Mouse (Mus musculus): Measurements from ENCODE around the gene Gm11549.

Gene Gm11549

DNA sequence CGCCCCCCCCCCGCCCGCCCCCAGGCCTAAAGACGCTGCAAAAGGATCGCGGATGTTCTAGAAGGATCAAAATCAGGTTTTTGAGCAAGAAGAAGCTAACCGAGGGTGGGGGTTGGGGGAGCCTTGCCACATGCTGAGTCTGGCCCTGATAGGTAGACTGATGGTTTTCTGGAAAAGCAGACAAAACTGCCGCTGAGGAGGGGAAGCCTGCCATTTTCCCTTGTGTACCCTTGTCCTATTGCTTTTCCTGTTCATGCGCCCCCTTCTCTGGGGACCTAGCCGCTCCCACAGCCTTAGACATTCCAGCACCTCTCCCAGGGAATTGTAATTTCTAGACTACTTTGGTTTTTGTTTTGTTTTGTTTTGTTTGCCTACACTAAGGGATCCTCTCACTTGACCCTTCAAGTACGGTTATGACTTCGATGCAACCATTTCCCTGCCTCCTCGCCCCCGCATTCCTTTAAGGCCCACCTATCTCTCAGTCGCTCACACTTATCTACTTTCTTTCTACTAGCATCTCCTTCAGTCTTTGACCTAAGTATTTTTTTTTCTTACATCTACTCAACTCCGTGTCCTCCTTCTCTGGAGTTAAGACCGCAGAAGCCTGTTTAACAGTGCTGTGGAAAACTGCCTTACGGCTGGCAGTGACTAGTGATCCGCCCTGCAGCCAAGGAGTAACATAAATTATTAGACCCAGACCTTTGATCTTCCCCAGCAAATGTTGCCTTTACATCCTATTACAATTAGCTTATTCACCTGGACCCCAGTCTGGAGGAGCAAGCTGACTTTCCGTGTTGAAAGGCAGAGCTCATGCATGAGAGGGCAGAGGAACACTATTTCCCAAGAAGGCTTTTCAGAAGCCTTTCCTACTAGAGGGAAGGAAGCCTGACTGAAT lies 45.1 kb downstream of the Gm11549 start:
- DNase-seq = peak; percentile 74

DNA sequence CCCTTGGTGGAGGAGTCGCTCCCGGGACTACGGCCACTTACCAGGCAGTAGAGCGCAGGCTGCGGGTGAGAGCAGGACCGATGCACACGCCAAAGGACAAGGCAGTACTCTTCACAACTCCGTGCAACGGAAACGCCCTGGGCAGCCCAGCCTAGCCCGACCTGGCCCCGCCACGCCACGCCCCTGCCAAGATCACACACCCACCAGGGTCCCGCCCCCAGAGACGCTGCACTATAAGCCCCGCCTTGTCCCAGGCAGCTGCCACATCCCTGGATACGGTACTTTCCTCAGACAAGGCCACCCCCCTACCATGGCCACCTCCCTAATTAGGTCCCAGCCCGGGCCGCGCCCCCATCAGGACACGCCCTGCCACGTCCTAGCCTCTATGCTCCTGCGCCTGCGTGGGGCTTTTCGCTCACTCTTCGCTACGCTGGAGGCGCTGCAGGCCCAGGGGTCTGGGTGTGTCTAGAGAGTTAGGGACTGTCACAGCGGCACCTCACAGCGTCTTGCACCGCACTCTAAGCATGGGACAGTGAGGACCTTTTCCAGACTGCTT lies 46.0 kb downstream of the Gm11549 start, which contains the start of the genes Anxa5 and 1810062G17Rik:
Anxa5 (minus strand) TSS at position 363 of the 556 bp plus-strand sequence.
1810062G17Rik (plus strand) TSS at position 406 of the 556 bp plus-strand sequence.
- peak; percentile 93 for DNase-seq

DNA sequence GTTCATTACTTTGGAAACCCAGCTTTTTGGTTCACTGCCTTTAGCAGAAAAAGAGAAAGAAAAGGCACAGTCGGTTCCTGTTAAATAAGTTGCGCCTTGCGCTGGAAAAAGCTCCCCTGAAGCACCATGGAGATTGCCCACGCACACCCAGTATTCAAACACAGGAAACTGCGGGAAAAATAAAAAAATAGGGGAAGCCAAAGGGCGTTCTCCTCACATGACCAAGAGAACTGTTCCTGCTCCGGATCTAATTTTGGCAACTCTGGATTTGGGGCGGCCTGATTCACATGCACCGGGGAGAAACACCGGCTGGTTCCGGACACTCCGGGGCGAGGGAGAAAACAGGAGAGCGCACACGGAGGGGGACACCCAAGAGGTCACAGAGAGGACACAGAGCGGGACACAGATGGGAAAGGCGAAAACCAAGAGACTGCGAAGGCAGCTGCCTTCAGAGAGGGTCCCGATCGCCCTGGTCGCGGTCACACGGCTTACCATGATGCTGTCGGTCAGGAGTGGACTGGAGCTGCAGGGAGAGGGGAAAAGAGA lies 46.6 kb downstream of the Gm11549 start:
- DNase-seq = no peak

DNA sequence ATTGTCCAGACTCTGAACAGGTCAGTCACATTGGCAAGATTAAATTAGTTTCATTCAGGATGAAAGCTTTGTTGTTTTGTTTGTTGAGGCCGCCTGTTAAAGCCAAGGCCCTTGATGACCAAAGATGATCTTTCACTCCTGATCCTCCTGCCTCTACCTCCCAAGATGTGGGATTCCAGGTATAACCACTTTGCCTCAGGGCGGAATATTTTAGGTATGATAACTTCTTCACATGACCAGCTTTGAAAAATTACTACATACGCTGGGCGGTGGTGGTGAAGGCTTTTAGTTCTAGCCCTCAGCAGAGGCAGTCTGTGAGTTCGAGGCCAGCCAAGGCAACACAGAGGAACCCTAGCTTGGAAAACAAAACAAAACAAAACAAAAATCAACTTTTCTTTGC lies 47.2 kb downstream of the Gm11549 start:
- DNase-seq = no peak

DNA sequence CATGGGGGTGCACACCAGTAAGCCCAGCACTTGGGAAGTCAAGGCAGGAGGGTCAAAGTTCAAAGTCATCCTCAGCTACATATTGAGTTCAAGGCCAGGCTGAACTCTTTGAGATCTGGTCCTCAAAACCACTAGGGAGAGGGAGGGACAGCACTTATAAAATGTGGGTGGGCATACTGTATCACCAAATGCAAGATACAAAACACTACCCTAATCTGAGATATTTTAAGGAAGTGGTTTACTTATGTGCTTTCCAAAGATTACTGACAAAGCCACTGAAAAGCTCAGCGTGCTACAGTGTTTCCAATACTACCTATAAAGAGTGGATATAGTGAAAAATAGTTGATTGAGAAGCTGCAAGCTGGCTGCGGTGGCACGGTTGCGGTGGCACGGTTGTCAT lies 48.4 kb downstream of the Gm11549 start:
- DNase-seq = no peak

DNA sequence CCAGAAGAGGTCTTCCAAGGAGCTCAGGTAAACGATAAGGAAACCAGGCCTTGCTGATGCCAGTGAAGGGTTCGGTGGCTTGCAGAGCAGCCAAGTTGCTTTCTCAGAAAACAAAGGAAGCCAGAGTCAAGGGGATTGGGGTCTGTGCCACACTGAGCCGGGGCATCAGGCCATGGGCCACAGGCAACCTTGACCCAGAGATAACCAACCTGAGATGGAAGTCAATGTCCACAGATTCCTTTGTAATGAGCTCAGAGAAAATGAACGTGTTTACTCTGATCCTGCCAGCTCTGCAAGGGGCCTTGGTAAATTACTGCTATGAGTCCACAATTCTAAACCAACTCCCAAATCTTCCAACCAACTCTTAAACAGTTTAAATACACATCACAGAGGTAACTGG lies 49.8 kb downstream of the Gm11549 start:
- DNase-seq = no peak

DNA sequence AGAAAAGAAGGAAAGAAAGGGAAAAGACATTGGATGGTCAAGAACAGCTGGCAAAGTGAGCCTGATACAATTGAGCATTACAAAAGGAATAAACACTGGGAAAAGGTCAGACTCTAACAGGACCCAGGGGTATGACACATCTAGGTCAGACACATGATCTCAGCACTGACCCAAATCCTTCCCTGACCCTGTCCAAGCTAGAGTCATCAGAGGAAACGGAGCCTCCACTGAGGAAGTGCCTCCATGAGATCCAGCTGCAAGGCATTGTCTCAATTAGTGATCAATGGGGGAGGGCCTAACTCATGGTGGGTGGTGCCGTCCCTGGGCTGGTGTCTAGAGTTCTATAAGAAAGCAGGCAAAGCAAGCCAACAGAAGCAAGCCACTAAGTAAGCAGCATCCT lies 52.7 kb downstream of the Gm11549 start:
- no peak for DNase-seq

DNA sequence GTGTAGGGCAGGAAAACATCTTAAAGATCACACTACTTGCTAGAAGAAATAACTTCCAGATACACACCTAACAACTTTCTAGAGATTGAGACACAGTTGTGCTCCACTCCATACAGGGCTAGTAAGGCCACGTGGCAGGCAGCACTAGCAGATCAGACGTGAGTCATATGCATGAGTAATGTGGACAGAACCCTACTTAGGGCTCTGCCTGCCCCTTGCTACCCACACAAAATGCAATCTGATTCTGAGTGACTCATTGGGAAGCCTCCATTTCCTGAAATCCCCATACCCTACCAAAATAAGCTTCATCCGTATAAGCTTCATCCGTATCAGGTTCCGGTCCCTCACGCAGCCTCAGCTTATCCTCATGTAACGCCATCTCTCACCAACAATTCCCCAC lies 54.0 kb downstream of the Gm11549 start:
- no peak for DNase-seq

DNA sequence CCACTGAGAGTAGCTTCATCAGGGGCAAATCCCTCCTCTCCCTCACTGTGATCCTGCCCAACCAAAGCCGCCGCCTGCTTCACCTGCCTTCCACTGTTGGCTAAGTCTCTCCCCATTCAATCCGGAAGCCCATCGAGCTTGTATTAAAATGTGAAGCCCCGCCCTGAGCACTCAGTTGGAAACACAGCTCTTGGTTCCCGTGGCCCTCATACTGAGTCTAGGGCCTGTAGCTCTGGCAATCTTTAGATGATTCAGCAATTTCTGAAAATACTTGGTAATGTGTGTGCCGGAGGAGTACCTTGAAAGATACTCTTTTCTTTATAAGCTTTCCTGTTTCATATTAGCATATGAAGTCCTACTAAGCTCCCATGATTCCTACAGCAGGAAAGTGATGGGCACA lies 56.1 kb downstream of the Gm11549 start:
- no peak for DNase-seq

Measured in thymus, postnatal 4 days (tissue).